Mouse (Mus musculus): ENCODE data around the gene Slc2a4. TPM values are rescaled to one million over a fixed set of nuclear protein-coding genes. Genes with fewer than 3 reads are reported as not detected.

Slc2a4 gene
- polyA plus RNA-seq, 1 experiment from 2014 or later, result 25.8 TPM

DNA sequence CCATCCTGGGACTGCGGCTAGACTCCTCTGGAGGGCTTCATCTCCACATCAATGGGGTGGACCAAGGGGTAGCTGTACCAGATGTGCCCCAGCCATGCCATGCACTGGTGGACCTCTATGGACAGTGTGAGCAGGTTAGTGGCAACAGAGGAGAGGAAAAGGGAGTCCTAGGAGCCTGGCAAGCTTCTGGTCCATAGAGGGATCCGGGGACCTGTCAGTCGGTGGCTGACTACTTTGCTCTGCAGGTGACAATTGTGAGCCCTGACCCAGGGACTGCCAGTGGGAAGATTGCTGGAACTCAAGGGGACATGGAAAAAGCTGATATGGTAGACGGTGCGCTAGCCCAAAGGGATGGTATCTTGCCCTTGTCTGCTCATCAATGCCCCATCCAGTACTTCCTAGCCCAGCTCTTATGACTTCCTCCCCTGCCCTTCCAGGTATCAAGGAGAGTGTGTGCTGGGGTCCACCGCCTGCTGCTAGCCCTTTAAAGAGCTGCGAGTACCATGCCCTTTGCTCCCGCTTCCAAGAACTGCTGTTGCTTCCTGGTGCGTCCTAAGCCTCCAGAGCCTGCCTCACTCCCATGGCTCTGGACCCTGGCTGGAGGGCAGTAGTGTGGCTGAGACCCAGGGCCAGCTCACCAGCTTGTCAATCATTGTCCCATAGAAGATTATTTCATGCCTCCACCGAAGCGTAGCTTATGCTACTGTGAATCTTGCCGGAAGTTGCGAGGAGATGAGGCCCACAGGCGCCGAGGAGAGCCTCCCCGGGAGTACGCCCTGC, 37.0 kb downstream of the Slc2a4 start:
- Histone ChIP-seq H3K4me3 (ENCODE audit: low read depth, low read length) (no peak overlapping the region), H3K9ac (ENCODE audit: low read length) (no peak overlapping the region)
- WGBS, result 90% methylated on average over 17 of the region's 17 CpGs

GRCm38 (mm10) chr11:69910177-69910576, 37.8 kb downstream of the Slc2a4 start:
- no peak overlapping the region for H3K4me2 ChIP-seq (ENCODE audit: low read length)
- 94% methylated on average over 8 of the region's 8 CpGs for WGBS
- ATAC-seq (replicated peaks; ENCODE audit: low FRiP score, low TSS enrichment, low read depth) (no peak), DNase-seq (ENCODE audit: low spot score) (no peak)
- no peak overlapping the region for H3K9ac ChIP-seq (ENCODE audit: low read length)
- H3K36me3 ChIP-seq (ENCODE audit: control insufficient read depth, insufficient read depth, low read length), result peaks cover 88% of the 10 kb centered on the region
- peaks cover 7% of the 10 kb centered on the region for H3K4me1 ChIP-seq (replicated peaks; ENCODE audit: control insufficient read depth, insufficient read depth, low read length)
- no peak overlapping the region for H3K27ac ChIP-seq (ENCODE audit: low read depth)
- H3K9me3 ChIP-seq (ENCODE audit: control insufficient read depth, low read length), result no peaks in the 10 kb centered on the region
- H3K4me3 ChIP-seq (ENCODE audit: low read depth, low read length), result no peak overlapping the region
- H3K27me3 ChIP-seq (replicated peaks; ENCODE audit: control insufficient read depth, insufficient read depth, low read length), result no peaks in the 10 kb centered on the region

More for the DNA sequence above, 37.0 kb downstream of the Slc2a4 start:
- Histone ChIP-seq H3K27me3 (replicated peaks; ENCODE audit: control insufficient read depth, insufficient read depth, low read length) (no peaks in the 10 kb centered on the region), H3K27ac (ENCODE audit: low read depth) (no peak overlapping the region), H3K9me3 (ENCODE audit: control insufficient read depth, low read length) (no peaks in the 10 kb centered on the region), H3K4me1 (replicated peaks; ENCODE audit: control insufficient read depth, insufficient read depth, low read length) (peaks cover 8% of the 10 kb centered on the region), H3K36me3 (ENCODE audit: control insufficient read depth, insufficient read depth, low read length) (peaks cover 88% of the 10 kb centered on the region), H3K4me2 (ENCODE audit: low read length) (no peak overlapping the region)
- DNase-seq (ENCODE audit: low spot score) (no peak), ATAC-seq (replicated peaks; ENCODE audit: low FRiP score, low TSS enrichment, low read depth) (no peak)

DNA sequence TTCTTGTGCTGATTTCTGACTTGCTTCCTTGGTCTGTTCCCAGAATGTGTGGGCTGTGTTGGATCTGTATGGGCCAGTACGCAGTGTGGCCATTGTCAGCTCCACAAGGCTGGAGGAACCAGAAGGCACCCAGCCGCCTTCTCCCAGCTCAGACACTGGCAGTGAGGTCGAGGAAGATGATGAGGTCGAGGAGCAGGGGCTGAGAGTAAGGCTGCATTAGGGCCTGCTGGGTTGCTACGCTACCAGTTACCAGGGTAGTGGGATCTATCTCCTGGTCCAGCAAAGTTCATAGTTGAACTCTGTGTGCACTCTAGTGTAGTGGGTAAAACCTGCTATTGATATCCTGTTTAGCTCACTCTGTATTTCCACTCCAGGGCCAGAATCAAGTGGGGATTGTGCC, 38.8 kb downstream of the Slc2a4 start:
- Histone ChIP-seq H3K4me2 (ENCODE audit: low read length) (no peak overlapping the region), H3K4me3 (ENCODE audit: low read depth, low read length) (no peak overlapping the region), H3K9ac (ENCODE audit: low read length) (no peak overlapping the region), H3K4me1 (replicated peaks; ENCODE audit: control insufficient read depth, insufficient read depth, low read length) (no peaks in the 10 kb centered on the region), H3K9me3 (ENCODE audit: control insufficient read depth, low read length) (no peaks in the 10 kb centered on the region), H3K27me3 (replicated peaks; ENCODE audit: control insufficient read depth, insufficient read depth, low read length) (no peaks in the 10 kb centered on the region), H3K27ac (ENCODE audit: low read depth) (no peak overlapping the region), H3K36me3 (ENCODE audit: control insufficient read depth, insufficient read depth, low read length) (peaks cover 93% of the 10 kb centered on the region)
- ATAC-seq (replicated peaks; ENCODE audit: low FRiP score, low TSS enrichment, low read depth) (no peak), DNase-seq (ENCODE audit: low spot score) (no peak)
- 86% methylated on average over 5 of the region's 5 CpGs for WGBS

DNA sequence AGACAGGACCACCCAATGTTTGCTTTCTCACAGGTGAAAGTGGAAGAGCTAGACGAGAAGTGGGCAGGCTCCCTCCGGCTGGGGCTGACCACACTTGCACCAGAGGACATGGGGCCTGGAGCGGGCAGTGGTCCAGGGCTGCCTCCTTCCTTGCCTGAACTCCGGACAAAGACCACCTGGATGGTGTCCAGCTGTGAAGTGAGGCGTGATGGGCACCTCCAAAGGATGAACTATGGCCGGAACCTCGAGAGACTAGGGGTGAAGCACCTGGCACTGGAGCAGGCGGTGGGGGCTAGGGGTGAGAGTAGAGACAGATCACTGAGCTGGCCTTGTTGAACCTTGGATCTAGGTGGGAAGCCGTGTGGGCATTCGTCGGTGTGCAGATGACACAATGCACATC, 39.3 kb downstream of the Slc2a4 start:
- Histone ChIP-seq H3K4me3 (ENCODE audit: low read depth, low read length) (no peak overlapping the region), H3K27ac (ENCODE audit: low read depth) (no peak overlapping the region), H3K9ac (ENCODE audit: low read length) (no peak overlapping the region), H3K27me3 (replicated peaks; ENCODE audit: control insufficient read depth, insufficient read depth, low read length) (no peaks in the 10 kb centered on the region), H3K4me1 (replicated peaks; ENCODE audit: control insufficient read depth, insufficient read depth, low read length) (no peaks in the 10 kb centered on the region), H3K4me2 (ENCODE audit: low read length) (no peak overlapping the region), H3K9me3 (ENCODE audit: control insufficient read depth, low read length) (no peaks in the 10 kb centered on the region), H3K36me3 (ENCODE audit: control insufficient read depth, insufficient read depth, low read length) (peaks cover 98% of the 10 kb centered on the region)
- ATAC-seq (replicated peaks; ENCODE audit: low FRiP score, low TSS enrichment, low read depth) (no peak), DNase-seq (ENCODE audit: low spot score) (no peak)
- 95% methylated on average over 11 of the region's 11 CpGs for WGBS

GRCm38 (mm10) chr11:69904311-69904710, 43.7 kb downstream of the Slc2a4 start:
- Histone ChIP-seq H3K9ac (ENCODE audit: low read length) (no peak overlapping the region), H3K36me3 (ENCODE audit: control insufficient read depth, insufficient read depth, low read length) (peaks cover 62% of the 10 kb centered on the region), H3K4me2 (ENCODE audit: low read length) (no peak overlapping the region), H3K9me3 (ENCODE audit: control insufficient read depth, low read length) (no peaks in the 10 kb centered on the region), H3K27ac (ENCODE audit: low read depth) (no peak overlapping the region), H3K4me1 (replicated peaks; ENCODE audit: control insufficient read depth, insufficient read depth, low read length) (peaks cover 19% of the 10 kb centered on the region), H3K27me3 (replicated peaks; ENCODE audit: control insufficient read depth, insufficient read depth, low read length) (no peaks in the 10 kb centered on the region), H3K4me3 (ENCODE audit: low read depth, low read length) (no peak overlapping the region)
- WGBS, result 96% methylated on average over 9 of the region's 9 CpGs
- ATAC-seq (replicated peaks; ENCODE audit: low FRiP score, low TSS enrichment, low read depth) (no peak), DNase-seq (ENCODE audit: low spot score) (no peak)

DNA sequence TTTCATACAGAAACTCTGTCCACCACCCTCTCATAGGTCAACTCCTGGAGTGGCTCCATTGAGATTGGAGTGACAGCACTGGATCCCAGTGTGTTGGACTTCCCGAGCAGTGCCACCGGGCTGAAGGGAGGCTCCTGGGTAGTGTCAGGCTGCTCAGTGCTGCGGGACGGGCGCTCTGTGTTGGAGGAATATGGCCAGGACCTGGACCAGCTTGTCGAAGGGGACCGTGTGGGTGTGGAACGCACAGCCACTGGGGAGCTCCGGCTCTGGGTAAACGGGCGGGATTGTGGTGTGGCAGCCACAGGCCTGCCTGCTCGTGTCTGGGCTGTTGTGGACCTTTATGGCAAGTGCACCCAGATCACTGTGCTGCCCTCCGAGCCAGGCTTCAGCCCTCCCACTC, 45.0 kb downstream of the Slc2a4 start:
- Histone ChIP-seq H3K36me3 (ENCODE audit: control insufficient read depth, insufficient read depth, low read length) (peaks cover 49% of the 10 kb centered on the region), H3K4me3 (ENCODE audit: low read depth, low read length) (peak overlapping the region; percentile 70), H3K9me3 (ENCODE audit: control insufficient read depth, low read length) (no peaks in the 10 kb centered on the region), H3K27ac (ENCODE audit: low read depth) (no peak overlapping the region), H3K4me1 (replicated peaks; ENCODE audit: control insufficient read depth, insufficient read depth, low read length) (peaks cover 23% of the 10 kb centered on the region), H3K4me2 (ENCODE audit: low read length) (peak overlapping the region; percentile 76), H3K9ac (ENCODE audit: low read length) (peak overlapping the region; percentile 92; the same call in 1 of the 2 replicates), H3K27me3 (replicated peaks; ENCODE audit: control insufficient read depth, insufficient read depth, low read length) (no peaks in the 10 kb centered on the region)
- ATAC-seq (replicated peaks; ENCODE audit: low FRiP score, low TSS enrichment, low read depth), result no peak
- DNase-seq (ENCODE audit: low spot score), result no peak
- 85% methylated on average over 13 of the region's 13 CpGs for WGBS

DNA sequence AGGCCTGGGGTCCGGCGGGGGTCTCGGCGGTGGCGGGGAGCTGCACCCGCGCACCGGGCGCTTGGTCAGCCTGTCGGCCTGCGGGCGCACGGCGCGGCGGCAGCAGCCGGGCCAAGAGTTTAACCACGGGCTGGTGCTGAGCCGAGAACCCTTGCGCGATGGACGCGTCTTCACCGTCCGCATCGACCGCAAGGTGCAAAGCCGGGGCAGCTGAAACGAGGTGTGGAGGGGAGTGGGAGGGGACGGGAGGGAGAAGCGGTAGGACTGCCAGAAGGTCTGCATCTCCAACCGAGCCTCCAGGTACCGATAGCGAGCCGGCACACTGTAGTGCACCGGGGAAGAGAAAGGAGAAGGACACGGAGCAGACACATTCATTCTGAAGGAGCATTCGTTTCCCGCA, 46.0 kb downstream of the Slc2a4 start:
- DNase-seq (ENCODE audit: low spot score) (no peak), ATAC-seq (replicated peaks; ENCODE audit: low FRiP score, low TSS enrichment, low read depth) (peak; percentile 2; the same call in 1 of the 2 replicates)
- under 1% methylated on average over 39 of the region's 39 CpGs for WGBS
- peaks cover 23% of the 10 kb centered on the region for H3K4me1 ChIP-seq (replicated peaks; ENCODE audit: control insufficient read depth, insufficient read depth, low read length)
- H3K9me3 ChIP-seq (ENCODE audit: control insufficient read depth, low read length), result no peaks in the 10 kb centered on the region
- no peaks in the 10 kb centered on the region for H3K27me3 ChIP-seq (replicated peaks; ENCODE audit: control insufficient read depth, insufficient read depth, low read length)
- H3K36me3 ChIP-seq (ENCODE audit: control insufficient read depth, insufficient read depth, low read length), result peaks cover 39% of the 10 kb centered on the region
- peak overlapping the region; percentile 98 for H3K27ac ChIP-seq (ENCODE audit: low read depth)
- H3K4me3 ChIP-seq (ENCODE audit: low read depth, low read length), result peak overlapping the region; percentile 70
- H3K4me2 ChIP-seq (ENCODE audit: low read length), result peak overlapping the region; percentile 76
- H3K9ac ChIP-seq (ENCODE audit: low read length), result peak overlapping the region; percentile 92

- H3K9ac ChIP-seq (ENCODE audit: low read length), result peak overlapping the region; percentile 92
- H3K36me3 ChIP-seq (ENCODE audit: control insufficient read depth, insufficient read depth, low read length), result peaks cover 34% of the 10 kb centered on the region
- peak overlapping the region; percentile 76 for H3K4me2 ChIP-seq (ENCODE audit: low read length)
- ATAC-seq (replicated peaks; ENCODE audit: low FRiP score, low TSS enrichment, low read depth) (peak; percentile 85), DNase-seq (ENCODE audit: low spot score) (no peak)
- peak overlapping the region; percentile 98 for H3K27ac ChIP-seq (ENCODE audit: low read depth)
- H3K27me3 ChIP-seq (replicated peaks; ENCODE audit: control insufficient read depth, insufficient read depth, low read length), result no peaks in the 10 kb centered on the region
- no peaks in the 10 kb centered on the region for H3K9me3 ChIP-seq (ENCODE audit: control insufficient read depth, low read length)
- under 1% methylated on average over 42 of the region's 42 CpGs for WGBS
- peaks cover 23% of the 10 kb centered on the region for H3K4me1 ChIP-seq (replicated peaks; ENCODE audit: control insufficient read depth, insufficient read depth, low read length)
- peak overlapping the region; percentile 70 for H3K4me3 ChIP-seq (ENCODE audit: low read depth, low read length)
These were observed 46.6 kb downstream of the Slc2a4 start for GRCm38 (mm10) chr11:69901406-69901846.

Measured in intestine, embryonic 14.5 days (tissue).